Mouse (Mus musculus): ENCODE measurements at regions not wholly inside any gene's neighbourhood (a gene's known extent, or its start where the extent isn't known, plus 50 kb on each side); places are given as distances from the start of the nearest gene placed in this dataset.

GRCm38 (mm10) chr3:148336091-148336511 lies 654.3 kb downstream of the Adgrl2 start:
- Histone ChIP-seq H3K4me1 (ENCODE audit: control insufficient read depth, insufficient read depth, low read length) (peaks cover 11% of the 10 kb centered on the region), H3K27ac (ENCODE audit: insufficient read depth, low read depth, low read length) (peak overlapping the region; percentile 64), H3K4me3 (ENCODE audit: insufficient read depth, low read length) (peak overlapping the region; percentile 38)
- TF ChIP-seq POLR2A (IDR thresholded peaks at IDR 0.05; ENCODE audit: borderline replicate concordance, low read depth, low read length) (no peak), CTCF (IDR thresholded peaks at IDR 0.05; ENCODE audit: low read depth, low read length) (no peak)

GRCm38 (mm10) chr3:148335654-148336053 lies 654.7 kb downstream of the Adgrl2 start:
- H3K27ac ChIP-seq (ENCODE audit: insufficient read depth, low read depth, low read length): peak overlapping the region; percentile 64
- H3K4me3 ChIP-seq (ENCODE audit: insufficient read depth, low read length): no peak overlapping the region
- peaks cover 11% of the 10 kb centered on the region for H3K4me1 ChIP-seq (ENCODE audit: control insufficient read depth, insufficient read depth, low read length)
- no peak for TF ChIP-seq POLR2A (IDR thresholded peaks at IDR 0.05; ENCODE audit: borderline replicate concordance, low read depth, low read length)
- TF ChIP-seq CTCF (IDR thresholded peaks at IDR 0.05; ENCODE audit: low read depth, low read length): no peak

- peak overlapping the region; percentile 81 for H3K27ac ChIP-seq (ENCODE audit: insufficient read depth, low read depth, low read length)
Measured at GRCm38 (mm10) chr3:148324911-148325621, 665.3 kb downstream of the Adgrl2 start.

GRCm38 (mm10) chr3:148321894-148322293 lies 668.5 kb downstream of the Adgrl2 start:
- H3K27ac ChIP-seq (ENCODE audit: insufficient read depth, low read depth, low read length): no peak overlapping the region
- TF ChIP-seq CTCF (IDR thresholded peaks at IDR 0.05; ENCODE audit: low read depth, low read length) (no peak), POLR2A (IDR thresholded peaks at IDR 0.05; ENCODE audit: borderline replicate concordance, low read depth, low read length) (no peak)
- peaks cover 10% of the 10 kb centered on the region for H3K4me1 ChIP-seq (ENCODE audit: control insufficient read depth, insufficient read depth, low read length)
- H3K4me3 ChIP-seq (ENCODE audit: insufficient read depth, low read length): no peak overlapping the region

More at GRCm38 (mm10) chr3:148324911-148325621, 665.3 kb downstream of the Adgrl2 start:
- Histone ChIP-seq H3K4me3 (ENCODE audit: insufficient read depth, low read length) (no peak overlapping the region), H3K4me1 (ENCODE audit: control insufficient read depth, insufficient read depth, low read length) (peaks cover 10% of the 10 kb centered on the region)
- TF ChIP-seq CTCF (IDR thresholded peaks at IDR 0.05; ENCODE audit: low read depth, low read length) (no peak), POLR2A (IDR thresholded peaks at IDR 0.05; ENCODE audit: borderline replicate concordance, low read depth, low read length) (no peak)

- TF ChIP-seq POLR2A (IDR thresholded peaks at IDR 0.05; ENCODE audit: borderline replicate concordance, low read depth, low read length) (no peak), CTCF (IDR thresholded peaks at IDR 0.05; ENCODE audit: low read depth, low read length) (no peak)
- no peaks in the 10 kb centered on the region for H3K4me1 ChIP-seq (ENCODE audit: control insufficient read depth, insufficient read depth, low read length)
- H3K4me3 ChIP-seq (ENCODE audit: insufficient read depth, low read length): no peak overlapping the region
- H3K27ac ChIP-seq (ENCODE audit: insufficient read depth, low read depth, low read length): no peak overlapping the region
Measured at GRCm38 (mm10) chr3:148316198-148316597, 674.2 kb downstream of the Adgrl2 start.

- TF ChIP-seq POLR2A (IDR thresholded peaks at IDR 0.05; ENCODE audit: borderline replicate concordance, low read depth, low read length) (no peak), CTCF (IDR thresholded peaks at IDR 0.05; ENCODE audit: low read depth, low read length) (no peak)
- H3K27ac ChIP-seq (ENCODE audit: insufficient read depth, low read depth, low read length): no peak overlapping the region
- no peaks in the 10 kb centered on the region for H3K4me1 ChIP-seq (ENCODE audit: control insufficient read depth, insufficient read depth, low read length)
Measured at GRCm38 (mm10) chr3:148315286-148315685, 675.1 kb downstream of the Adgrl2 start.

GRCm38 (mm10) chr3:148295515-148295914 lies 694.8 kb downstream of the Adgrl2 start:
- H3K27ac ChIP-seq (ENCODE audit: insufficient read depth, low read depth, low read length): no peak overlapping the region
- H3K4me3 ChIP-seq (ENCODE audit: insufficient read depth, low read length): no peak overlapping the region
- H3K4me1 ChIP-seq (ENCODE audit: control insufficient read depth, insufficient read depth, low read length): no peaks in the 10 kb centered on the region
- no peak for TF ChIP-seq CTCF (IDR thresholded peaks at IDR 0.05; ENCODE audit: low read depth, low read length)

More at GRCm38 (mm10) chr3:148315286-148315685, 675.1 kb downstream of the Adgrl2 start:
- H3K4me3 ChIP-seq (ENCODE audit: insufficient read depth, low read length): no peak overlapping the region

- no peak overlapping the region for H3K27ac ChIP-seq (ENCODE audit: insufficient read depth, low read depth, low read length)
- peaks cover 3% of the 10 kb centered on the region; the same call in 1 of the 2 replicates for H3K4me1 ChIP-seq (ENCODE audit: control insufficient read depth, insufficient read depth, low read length)
- TF ChIP-seq POLR2A (IDR thresholded peaks at IDR 0.05; ENCODE audit: borderline replicate concordance, low read depth, low read length) (no peak), CTCF (IDR thresholded peaks at IDR 0.05; ENCODE audit: low read depth, low read length) (no peak)
- H3K4me3 ChIP-seq (ENCODE audit: insufficient read depth, low read length): no peak overlapping the region
Measured at GRCm38 (mm10) chr3:148278978-148279377, 711.4 kb downstream of the Adgrl2 start.

- no peak overlapping the region for H3K27ac ChIP-seq (ENCODE audit: insufficient read depth, low read depth, low read length)
- no peak overlapping the region for H3K4me3 ChIP-seq (ENCODE audit: insufficient read depth, low read length)
- no peak for TF ChIP-seq POLR2A (IDR thresholded peaks at IDR 0.05; ENCODE audit: borderline replicate concordance, low read depth, low read length)
- H3K4me1 ChIP-seq (ENCODE audit: control insufficient read depth, insufficient read depth, low read length): no peaks in the 10 kb centered on the region
Measured at GRCm38 (mm10) chr3:148272159-148272848, 718.1 kb downstream of the Adgrl2 start.

GRCm38 (mm10) chr3:148268812-148269211 lies 721.5 kb downstream of the Adgrl2 start:
- no peaks in the 10 kb centered on the region for H3K4me1 ChIP-seq (ENCODE audit: control insufficient read depth, insufficient read depth, low read length)
- no peak overlapping the region for H3K27ac ChIP-seq (ENCODE audit: insufficient read depth, low read depth, low read length)
- TF ChIP-seq CTCF (IDR thresholded peaks at IDR 0.05; ENCODE audit: low read depth, low read length): no peak
- TF ChIP-seq POLR2A (IDR thresholded peaks at IDR 0.05; ENCODE audit: borderline replicate concordance, low read depth, low read length): no peak
- H3K4me3 ChIP-seq (ENCODE audit: insufficient read depth, low read length): no peak overlapping the region
